Mouse (Mus musculus) MEL (cell line): ENCODE results near the gene Hoxa1. TPM values are rescaled to one million over a fixed set of nuclear protein-coding genes. Genes with fewer than 3 reads are reported as not detected.

Source experiments
- DNase-seq: peaks from one replicate; pipeline ENCODE4 v3.0.0; 2011; ENCODE audit warnings: low read depth, low spot score
- H3K27ac ChIP-seq: 2 replicates; pipeline ENCODE4 v1.5.1; 2012; ENCODE audit warnings: low read depth, mild to moderate bottlenecking, control low read depth, low read length, moderate library complexity; ENCODE audit not compliant: control insufficient read depth
- H3K27me3 ChIP-seq, 2 experiments: fragments of 150-350 bp in 1 of 2; sonication (generic) in 1 of 2; 2 replicates each; pipeline ENCODE4 v1.6.1; 2012; ENCODE audit warnings: low read length in 2 of 2, mild to moderate bottlenecking in 2 of 2, improper control_type of control experiment in 1 of 2, moderate library complexity in 1 of 2; ENCODE audit not compliant: insufficient read depth in 2 of 2, control insufficient read depth in 1 of 2
- H3K36me3 ChIP-seq, 2 experiments: 2 replicates each; pipeline ENCODE4 v1.6.1; 2012 to 2014; ENCODE audit warnings: low read length in 2 of 2, improper control_type of control experiment in 1 of 2, inconsistent platforms in 1 of 2, mild to moderate bottlenecking in 1 of 2; ENCODE audit not compliant: insufficient read depth in 2 of 2, control insufficient read depth in 1 of 2
- H3K4me1 ChIP-seq, 2 experiments: fragments of 150-350 bp in 1 of 2; sonication (generic) in 1 of 2; 2 replicates each; pipeline ENCODE4 v1.6.1; 2012; ENCODE audit warnings: low read length in 2 of 2, improper control_type of control experiment in 1 of 2, mild to moderate bottlenecking in 1 of 2; ENCODE audit not compliant: insufficient read depth in 2 of 2, control insufficient read depth in 1 of 2
- H3K4me3 ChIP-seq, 2 experiments: fragments of 150-350 bp in 1 of 2; sonication (generic) in 1 of 2; 2 replicates each; pipeline ENCODE4 v1.5.1; 2012; ENCODE audit warnings: low read depth in 2 of 2, low read length in 2 of 2, mild to moderate bottlenecking in 2 of 2, moderate library complexity in 2 of 2, control low read depth in 1 of 2, improper control_type of control experiment in 1 of 2; ENCODE audit not compliant: control insufficient read depth in 1 of 2, insufficient read depth in 1 of 2
- H3K79me2 ChIP-seq: 2 replicates; pipeline ENCODE4 v1.6.1; 2012; ENCODE audit warnings: mild to moderate bottlenecking, low read length, moderate library complexity; ENCODE audit not compliant: control insufficient read depth, poor library complexity, insufficient read depth
- H3K9ac ChIP-seq: 2 replicates; pipeline ENCODE4 v1.6.1; 2012; ENCODE audit warnings: low read depth, mild to moderate bottlenecking, control low read depth, low read length, moderate library complexity; ENCODE audit not compliant: control insufficient read depth, poor library complexity, severe bottlenecking
- H3K9me3 ChIP-seq: fragments of 150-350 bp; sonication (generic); replicated peaks from 2 replicates; pipeline ENCODE4 v1.6.1; 2012; ENCODE audit warnings: mild to moderate bottlenecking, low read length, improper control_type of control experiment, moderate library complexity; ENCODE audit not compliant: insufficient read depth
- BHLHE40 ChIP-seq: IDR thresholded peaks from 2 replicates; pipeline ENCODE4 v1.6.1; 2012; ENCODE audit warnings: low read depth, mild to moderate bottlenecking, inconsistent platforms, low read length, improper control_type of control experiment, borderline replicate concordance
- CHD2 ChIP-seq: IDR thresholded peaks from 2 replicates; pipeline ENCODE4 v1.6.1; 2011; ENCODE audit warnings: low read length, improper control_type of control experiment
- ELF1 ChIP-seq: IDR thresholded peaks from 2 replicates; pipeline ENCODE4 v1.6.1; 2014; ENCODE audit warnings: low read depth, mild to moderate bottlenecking, inconsistent platforms, low read length, improper control_type of control experiment, moderate library complexity
- EP300 ChIP-seq, 2 experiments: IDR thresholded peaks; 2 replicates each; pipeline ENCODE4 v1.6.1; 2011; ENCODE audit warnings: improper control_type of control experiment in 2 of 2, low read length in 2 of 2, low read depth in 1 of 2, mild to moderate bottlenecking in 1 of 2
- GABPA ChIP-seq: IDR thresholded peaks from 2 replicates; pipeline ENCODE4 v1.6.1; 2012; ENCODE audit warnings: low read depth, mild to moderate bottlenecking, inconsistent platforms, low read length, improper control_type of control experiment, moderate library complexity
- HCFC1 ChIP-seq: IDR thresholded peaks from 2 replicates; pipeline ENCODE4 v1.6.1; 2012; ENCODE audit warnings: low read depth, mild to moderate bottlenecking, inconsistent platforms, low read length, improper control_type of control experiment, moderate library complexity
- KAT2A ChIP-seq: conservative IDR thresholded peaks from 2 replicates; pipeline ENCODE4 v1.6.1; 2012; ENCODE audit warnings: low read depth, low read length, improper control_type of control experiment, inconsistent platforms
- MAFK ChIP-seq: IDR thresholded peaks from 2 replicates; pipeline ENCODE4 v1.6.1; 2011; ENCODE audit warnings: low read depth, mild to moderate bottlenecking, low read length, improper control_type of control experiment, borderline replicate concordance
- MXI1 ChIP-seq: IDR thresholded peaks from 2 replicates; pipeline ENCODE4 v1.6.1; 2011; ENCODE audit warnings: mild to moderate bottlenecking, low read depth, low read length, improper control_type of control experiment
- MYC ChIP-seq: IDR thresholded peaks from 2 replicates; pipeline ENCODE4 v1.6.1; 2011; ENCODE audit warnings: low read depth, mild to moderate bottlenecking, low read length, improper control_type of control experiment, moderate library complexity
- NELFE ChIP-seq: IDR thresholded peaks from 2 replicates; pipeline ENCODE4 v1.6.1; 2011; ENCODE audit warnings: low read depth, low read length, improper control_type of control experiment
- RCOR1 ChIP-seq: IDR thresholded peaks from 2 replicates; pipeline ENCODE4 v1.6.1; 2012; ENCODE audit warnings: low read depth, mild to moderate bottlenecking, inconsistent platforms, low read length, improper control_type of control experiment
- SMC3 ChIP-seq: IDR thresholded peaks from 2 replicates; pipeline ENCODE4 v1.6.1; 2011; ENCODE audit warnings: low read depth, low read length, improper control_type of control experiment
- TCF12 ChIP-seq: IDR thresholded peaks from 2 replicates; pipeline ENCODE4 v1.6.1; 2014; ENCODE audit warnings: low read depth, mild to moderate bottlenecking, inconsistent platforms, low read length, improper control_type of control experiment, moderate library complexity
- UBTF ChIP-seq: IDR thresholded peaks from 2 replicates; pipeline ENCODE4 v1.6.1; 2012; ENCODE audit warnings: low read depth, mild to moderate bottlenecking, inconsistent platforms, low read length, improper control_type of control experiment, moderate library complexity, borderline replicate concordance; ENCODE audit not compliant: insufficient read depth
- USF2 ChIP-seq, 2 experiments: IDR thresholded peaks; 2 replicates each; pipeline ENCODE4 v1.6.1; 2011 to 2012; ENCODE audit warnings: improper control_type of control experiment in 2 of 2, low read length in 2 of 2, borderline replicate concordance in 1 of 2, inconsistent platforms in 1 of 2, low read depth in 1 of 2, mild to moderate bottlenecking in 1 of 2; ENCODE audit not compliant: insufficient read depth in 1 of 2
- ZC3H11A ChIP-seq: IDR thresholded peaks from 2 replicates; pipeline ENCODE4 v1.6.1; 2012; ENCODE audit warnings: low read depth, mild to moderate bottlenecking, inconsistent platforms, low read length, improper control_type of control experiment
- polyA plus RNA-seq, 2 experiments: library from polyadenylated mRNA; stranded (reverse) in 1 of 2; unstranded in 1 of 2; fragments of >175 nt in 1 of 2; fragments of >200 nt in 1 of 2; gene quantifications; 2 replicates each; pipeline versions ENCODE4 v1.2.1 to v1.2.4; 2012; ENCODE audit warnings: low replicate concordance in 2 of 2, low read depth in 1 of 2; ENCODE audit not compliant: insufficient read length in 2 of 2, insufficient read depth in 1 of 2, missing spikeins in 1 of 2
- total RNA-seq: library from RNA; depleted of rRNA; stranded (reverse); fragments of 300-350 nt; gene quantifications from 2 replicates; pipeline ENCODE4 v1.2.3, GENCODE M21; 2012

The Hoxa1 gene
- total and polyA plus RNA-seq, 3 experiments = not detected

DNA sequence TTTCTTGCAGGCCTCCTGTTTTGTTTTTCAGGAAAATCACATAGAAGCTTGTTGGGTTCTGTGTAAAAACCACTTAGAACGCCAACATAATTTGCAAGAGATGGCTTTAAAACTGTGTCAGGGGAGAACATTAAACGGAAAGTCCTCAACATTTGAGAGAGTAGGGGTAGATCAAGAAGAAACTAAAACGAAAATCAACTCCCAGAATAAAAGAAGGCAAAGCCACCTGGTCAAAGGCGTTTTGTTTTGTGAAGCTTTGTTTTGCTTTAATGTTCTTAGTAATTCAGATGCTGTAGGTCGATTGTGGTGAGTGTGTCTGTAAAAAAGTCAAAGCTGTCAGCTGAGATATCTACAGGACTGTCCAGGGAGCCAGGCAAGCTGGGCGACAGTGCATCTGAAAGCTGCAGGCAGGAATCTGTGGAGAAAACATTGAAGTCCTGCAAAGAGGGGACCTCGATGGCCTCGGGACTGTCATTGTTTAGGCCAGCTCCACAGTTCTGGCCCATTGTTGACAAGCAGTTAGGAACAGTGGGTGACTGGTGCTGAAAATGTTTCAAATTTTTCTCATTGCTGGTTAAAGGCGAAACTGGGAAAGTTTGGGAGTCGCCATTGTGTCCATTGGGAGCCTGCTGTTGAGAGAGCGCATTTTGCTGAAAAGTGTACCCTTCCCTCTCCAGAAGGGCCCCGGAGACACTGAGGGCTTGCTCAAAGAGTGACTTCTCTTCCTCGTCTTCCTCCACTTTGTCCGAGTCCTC, 4.7 kb upstream of the Hoxa1 start:
- TF ChIP-seq HCFC1 (no peak), SMC3 (no peak), USF2 (IDR thresholded peaks at IDR 0.05; ENCODE audit: borderline replicate concordance in 1 of 2, insufficient read depth in 1 of 2, low read depth in 1 of 2, low read length in 2 of 2) (no peak), KAT2A (no peak), MAFK (no peak), MXI1 (no peak), TCF12 (no peak), MYC (no peak), ZC3H11A (no peak), RCOR1 (no peak), GABPA (no peak), ELF1 (no peak), BHLHE40 (no peak)
- H3K4me3 ChIP-seq = no peak overlapping the region
- H3K79me2 ChIP-seq = no peaks in the 10 kb centered on the region
- no peak overlapping the region for H3K27ac ChIP-seq
- H3K36me3 ChIP-seq = no peaks in the 10 kb centered on the region
- no peaks in the 10 kb centered on the region for H3K9me3 ChIP-seq
- H3K4me1 ChIP-seq = no peaks in the 10 kb centered on the region
- no peaks in the 10 kb centered on the region for H3K27me3 ChIP-seq
- DNase-seq = no peak
- H3K9ac ChIP-seq = no peak overlapping the region

DNA sequence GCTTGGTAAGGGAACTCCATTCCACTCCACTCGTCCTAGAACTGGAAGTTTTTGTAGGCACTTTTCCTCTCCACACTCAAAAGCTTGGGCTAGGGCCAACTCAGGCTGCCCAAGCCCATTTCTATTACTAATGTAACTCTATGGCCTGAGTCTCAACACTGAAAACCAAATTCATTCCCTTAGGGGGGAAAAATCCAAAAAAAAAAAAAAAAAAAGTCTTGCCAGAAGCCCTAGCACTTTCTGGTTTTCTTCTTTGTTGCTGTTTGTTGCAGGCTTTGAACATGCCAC, 3.9 kb upstream of the Hoxa1 start:
- TF ChIP-seq MYC (no peak), NELFE (no peak), EP300 (IDR thresholded peaks at IDR 0.05; ENCODE audit: low read depth in 1 of 2, low read length in 2 of 2) (no peak), HCFC1 (no peak), UBTF (no peak), CHD2 (no peak), ZC3H11A (no peak)
- no peak for DNase-seq
- H3K27me3 ChIP-seq = no peaks in the 10 kb centered on the region
- no peak overlapping the region for H3K9ac ChIP-seq
- H3K79me2 ChIP-seq = no peaks in the 10 kb centered on the region
- H3K36me3 ChIP-seq = no peaks in the 10 kb centered on the region
- no peak overlapping the region for H3K27ac ChIP-seq
- no peaks in the 10 kb centered on the region for H3K9me3 ChIP-seq
- H3K4me3 ChIP-seq = no peak overlapping the region
- no peaks in the 10 kb centered on the region for H3K4me1 ChIP-seq
